Mouse (Mus musculus) T-cell, adult 2 months (primary cell): Measurements from ENCODE around the gene Ripply3.

Source experiments
- DNase-seq: peaks from one replicate; pipeline ENCODE4 v3.0.0; 2022; ENCODE audit warnings: low spot score

Ripply3 gene

GRCm38 (mm10) chr16:94358091-94358490, 29.9 kb downstream of the Ripply3 start:
- DNase-seq = no peak

DNA sequence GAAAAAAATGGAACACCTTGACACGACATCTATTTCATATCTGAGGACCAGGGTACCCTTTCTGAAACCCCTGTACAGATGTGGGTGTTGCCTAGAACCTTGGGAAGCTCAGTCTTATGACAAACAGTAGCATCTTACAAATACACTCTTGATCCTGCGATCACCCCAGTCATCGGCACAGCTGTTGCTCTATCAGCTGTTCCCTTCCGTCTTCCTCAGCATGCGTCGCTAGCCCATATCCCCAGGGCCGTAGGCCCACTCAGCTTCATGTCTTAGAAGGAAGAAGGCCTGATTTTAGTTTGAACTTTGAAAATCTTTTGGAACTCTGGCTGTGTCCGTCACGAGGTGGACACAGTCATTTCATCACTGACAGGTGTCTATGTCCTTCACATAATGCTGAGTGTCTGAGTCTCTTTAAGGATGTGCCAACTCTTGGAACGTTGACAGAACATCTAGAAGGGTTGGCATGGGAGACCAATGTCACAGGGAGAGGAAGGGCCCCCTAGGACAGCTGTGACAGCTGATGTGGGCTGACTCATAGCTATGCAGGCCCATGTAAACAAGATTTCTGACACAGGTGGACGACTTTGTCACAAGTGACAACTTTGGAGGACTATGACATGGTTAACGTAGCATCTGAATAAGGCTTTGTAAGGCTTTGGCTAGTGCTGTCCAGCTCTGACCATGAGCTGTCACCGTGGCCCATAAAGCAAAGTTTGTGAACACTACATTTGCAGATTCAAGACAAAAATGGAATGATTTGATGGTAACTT, 32.5 kb downstream of the Ripply3 start:
- DNase-seq = no peak

- DNase-seq = no peak
Measured at GRCm38 (mm10) chr16:94362174-94362873, 34.1 kb downstream of the Ripply3 start.

GRCm38 (mm10) chr16:94363814-94364213, 35.6 kb downstream of the Ripply3 start:
- no peak for DNase-seq

- no peak for DNase-seq
Measured at GRCm38 (mm10) chr16:94365435-94365834, 37.2 kb downstream of the Ripply3 start.

DNA sequence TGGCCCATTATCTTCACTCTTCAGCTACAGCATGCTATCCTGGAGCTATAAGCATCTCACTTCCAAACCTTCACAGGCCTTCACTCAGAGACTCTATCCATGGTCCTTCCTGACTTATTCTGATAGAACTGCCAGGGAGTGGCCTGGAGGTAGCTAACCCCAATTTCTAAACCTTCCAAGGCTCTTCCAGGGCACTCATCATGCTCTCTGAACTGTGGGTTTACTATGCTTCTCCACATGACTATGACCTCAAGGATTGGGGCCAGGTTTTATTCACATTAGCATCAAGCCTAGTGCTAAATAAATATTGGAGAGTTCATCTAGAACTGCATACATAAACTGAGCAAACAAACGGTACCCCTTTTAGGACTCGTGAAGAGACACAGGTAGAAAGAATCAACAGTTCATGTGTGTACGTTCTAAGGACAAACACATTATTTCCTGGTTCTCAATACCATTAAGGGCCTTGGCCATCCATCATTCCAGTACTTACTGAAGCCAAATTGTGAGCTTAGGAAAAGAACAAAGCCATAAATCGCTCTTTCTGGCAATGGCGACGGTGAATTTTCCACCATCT, 41.5 kb downstream of the Ripply3 start:
- no peak for DNase-seq

GRCm38 (mm10) chr16:94370173-94370914, 42.1 kb downstream of the Ripply3 start, which contains the start of gene Ttc3:
Ttc3 (plus strand) TSS chr16:94370618.
- peak; percentile 90 for DNase-seq

DNA sequence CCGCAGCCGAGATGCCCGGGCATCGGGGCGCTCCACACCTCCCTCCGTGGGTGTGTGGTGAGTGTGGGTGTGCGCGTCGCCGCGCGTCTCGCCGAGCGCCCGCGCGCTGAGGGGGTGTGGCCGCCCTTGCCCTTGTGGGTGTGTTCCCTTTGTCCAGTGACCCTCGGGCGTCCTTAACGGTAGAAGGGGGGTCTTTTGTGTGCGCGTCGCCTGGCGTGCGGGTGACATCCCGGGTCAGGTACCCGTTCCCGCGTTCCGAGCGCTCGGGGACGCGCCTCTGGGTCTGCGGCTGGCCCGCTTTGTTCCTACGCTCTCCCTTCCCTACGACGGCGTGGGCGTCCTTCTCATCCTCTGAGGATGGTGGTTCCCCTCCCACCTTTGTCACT, 42.7 kb downstream of the Ripply3 start:
- DNase-seq = peak; percentile 74

GRCm38 (mm10) chr16:94371301-94371931, 43.2 kb downstream of the Ripply3 start, which contains the start of gene Pigp:
Pigp (minus strand) TSS chr16:94371842.
- DNase-seq = peak; percentile 71

DNA sequence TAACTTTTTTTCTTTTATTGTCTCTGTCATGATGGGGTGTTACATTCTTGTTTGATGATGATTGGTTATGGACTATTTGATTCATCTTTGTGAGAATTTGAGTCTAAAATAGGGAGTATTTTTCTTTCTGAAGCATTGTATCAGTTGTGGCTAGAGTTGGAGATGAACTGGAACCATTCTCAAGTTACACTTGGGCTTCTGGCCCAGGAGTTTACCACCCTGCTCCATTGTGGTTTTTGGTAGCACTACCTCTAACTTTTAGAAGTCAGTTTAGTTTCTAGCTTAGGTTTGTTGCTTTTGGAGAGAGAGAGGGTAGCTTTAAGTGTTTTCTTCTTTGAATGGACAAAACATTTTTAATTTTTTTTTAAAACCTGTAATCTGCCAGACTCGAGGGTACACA, 51.2 kb downstream of the Ripply3 start:
- no peak for DNase-seq

DNA sequence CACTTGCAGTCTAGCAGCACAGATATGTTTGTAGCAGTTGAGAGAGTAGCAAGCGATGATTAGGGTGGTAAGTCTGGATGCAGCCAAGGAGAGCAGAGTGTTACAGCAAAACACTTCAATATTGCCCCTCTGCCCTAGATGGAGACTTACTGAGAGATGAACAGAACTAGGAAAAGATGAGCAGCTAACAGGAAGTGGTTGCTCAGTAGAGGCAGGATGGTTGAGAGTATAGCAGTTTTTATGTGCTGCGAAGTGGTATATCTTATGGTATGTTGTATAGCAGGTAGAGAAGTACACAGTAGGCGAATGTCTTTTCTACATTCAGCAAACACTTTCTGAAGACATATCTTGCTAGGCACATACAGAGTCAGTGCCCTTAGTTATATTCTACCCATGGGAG, 55.1 kb downstream of the Ripply3 start:
- peak; percentile 48 for DNase-seq
